Mouse (Mus musculus) cortical plate, adult 2 months (tissue): ENCODE results near the gene Ttc1.

Experiments used
- CTCF ChIP-seq: fragments of 200-500 bp; IDR thresholded peaks from 2 replicates; pipeline ENCODE4 v1.5.1; 2011; ENCODE audit warnings: mild to moderate bottlenecking, control low read depth, low read length; ENCODE audit not compliant: insufficient read depth; ENCODE audit errors: extremely low read depth
- POLR2A ChIP-seq: fragments of 200-500 bp; IDR thresholded peaks from 2 replicates; pipeline ENCODE4 v1.6.1; 2011; ENCODE audit warnings: mild to moderate bottlenecking, low read length, control low read depth; ENCODE audit not compliant: insufficient read depth; ENCODE audit errors: extremely low read depth

- TF ChIP-seq POLR2A (no peak), CTCF (no peak)
Measured at GRCm38 (mm10) chr11:43783106-43783505, 35.3 kb upstream of the Ttc1 start.
